Mouse (Mus musculus) adrenal gland (tissue): ENCODE results near the gene Oser1.
"Not testable (repeated sequence)": the region's sequence is repeated elsewhere in the genome, so short reads cannot be mapped to it uniquely, and the experiment has no call there.

Experiments used
- intact Hi-C: fragments of 180-260 bp; cut with DNase I; formaldehyde crosslinking; loops from one replicate; pipeline ENCODE4 v1.15.1; 2025
- long read RNA-seq, 2 experiments: library from polyadenylated mRNA; unstranded; transcript quantifications; one replicate each; pipeline ENCODE4 v2.0.0; 2020; ENCODE audit warnings: borderline replicate concordance in 1 of 2; ENCODE audit not compliant: insufficient replicate concordance in 1 of 2

Gene Oser1
- long read RNA-seq, experiment 1, transcript Oser1-201 (4 exons, 1,620 nt), result major isoform, 55 of 59 reads
- long read RNA-seq, experiment 1, partial matches to known transcripts, result 0 of 59 reads
- long read RNA-seq, experiment 1, other reads (novel, unspliced or antisense), result 2 of 59 reads
- long read RNA-seq, experiment 2, transcript Oser1-201 (4 exons, 1,620 nt), result major isoform, 50 of 50 reads
- long read RNA-seq, experiment 2, partial matches to known transcripts, result 0 of 50 reads
- long read RNA-seq, experiment 2, other reads (novel, unspliced or antisense), result 0 of 50 reads

DNA sequence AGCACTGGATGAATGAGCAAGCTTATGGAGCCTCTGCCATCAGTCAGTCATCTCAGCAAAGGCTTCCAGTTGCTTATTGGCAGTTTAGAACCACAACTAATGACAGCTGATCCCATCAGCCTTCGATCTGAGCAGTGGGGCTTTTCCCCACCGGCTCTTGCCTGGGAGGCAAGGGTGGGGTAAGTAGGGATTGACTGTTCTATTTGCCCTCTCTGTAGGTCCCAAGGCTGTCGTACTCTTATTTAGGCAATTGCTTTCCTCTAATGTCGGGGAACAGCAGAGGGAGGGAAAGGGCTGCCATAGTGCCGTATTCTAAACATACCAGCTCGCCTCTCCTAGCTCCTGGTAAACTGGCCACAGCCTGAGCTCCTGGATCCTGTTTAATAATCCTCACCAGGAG is at the start of gene Oser1:
TSS of gene Oser1 (minus strand) at position 101 of the 400 bp plus-strand sequence.
- intact Hi-C loops, result loop anchor here (5.0 kb wide), 1 partner anchor 43 kb away; no protein-coding TSS in a partner anchor

GRCm38 (mm10) chr2:163472466-163472851 is 48.0 kb upstream of the Oser1 start, which contains the start of gene Fitm2:
Fitm2 (minus strand) TSS chr2:163472629.
- intact Hi-C loops, result no loop called here

GRCm38 (mm10) chr2:163471710-163472465 is 47.4 kb upstream of the Oser1 start:
- intact Hi-C loops, result no loop called here

GRCm38 (mm10) chr2:163471136-163471535 is 46.6 kb upstream of the Oser1 start:
- intact Hi-C loops, result no loop called here

- intact Hi-C loops, result loop anchor here (5.0 kb wide), 1 partner anchor 47 kb away; the partner anchor contains the start of gene Oser1
Observed at GRCm38 (mm10) chr2:163469711-163470110, 45.2 kb upstream of the Oser1 start.

DNA sequence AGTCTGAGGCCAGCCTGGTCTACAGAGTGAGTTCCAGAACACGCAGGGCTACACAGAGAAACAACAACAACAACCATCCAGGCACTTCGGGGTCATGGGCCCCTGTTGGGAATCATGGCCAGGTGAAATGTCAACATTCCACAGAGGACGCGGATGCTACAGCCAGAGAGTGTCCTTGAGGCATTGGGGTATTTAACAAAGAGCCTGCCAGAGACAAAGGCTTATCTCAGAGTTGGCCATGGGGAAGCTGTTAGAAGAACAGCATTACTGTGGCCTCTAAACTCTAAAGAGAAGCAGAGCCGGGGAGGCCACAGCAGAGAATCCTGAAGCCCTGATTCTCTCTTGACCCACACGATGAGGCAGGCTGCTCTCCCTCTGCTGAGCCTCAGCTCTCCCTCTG is 44.4 kb upstream of the Oser1 start:
- intact Hi-C loops, result loop anchor here (5.0 kb wide), 1 partner anchor 47 kb away; the partner anchor contains the start of gene Oser1

- intact Hi-C loops, result loop anchor here (5.0 kb wide), 1 partner anchor 45 kb away; the partner anchor contains the start of gene Oser1
Observed at GRCm38 (mm10) chr2:163467585-163467984, 43.1 kb upstream of the Oser1 start.

GRCm38 (mm10) chr2:163466771-163467170 is 42.3 kb upstream of the Oser1 start:
- intact Hi-C loops, result loop anchor here (5.0 kb wide), 1 partner anchor 44 kb away; the partner anchor contains the start of gene Oser1

DNA sequence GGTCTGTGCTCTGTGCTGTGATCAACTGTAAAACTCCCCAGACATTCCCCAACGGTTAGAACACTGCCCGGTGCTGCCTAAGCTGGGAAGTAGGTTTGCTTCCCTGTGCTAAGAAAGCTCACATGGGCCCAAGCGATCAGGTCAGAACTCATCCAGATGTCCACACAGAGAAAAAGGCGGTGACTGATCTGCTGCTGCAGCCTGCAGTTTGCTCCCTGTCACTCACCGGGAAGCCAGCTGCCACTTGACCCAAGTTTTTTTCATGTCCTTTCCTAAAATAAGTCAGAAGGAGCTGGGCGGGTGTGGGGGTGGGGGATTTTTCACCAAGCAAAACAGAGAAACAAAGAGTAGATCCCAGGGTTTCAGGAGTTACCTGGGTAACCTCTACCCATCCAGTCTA is 40.1 kb upstream of the Oser1 start:
- intact Hi-C loops, result no loop called here

- intact Hi-C loops, result no loop called here
Observed at GRCm38 (mm10) chr2:163463998-163464397, 39.5 kb upstream of the Oser1 start.

GRCm38 (mm10) chr2:163463251-163463769 is 38.8 kb upstream of the Oser1 start:
- intact Hi-C loops, result no loop called here

DNA sequence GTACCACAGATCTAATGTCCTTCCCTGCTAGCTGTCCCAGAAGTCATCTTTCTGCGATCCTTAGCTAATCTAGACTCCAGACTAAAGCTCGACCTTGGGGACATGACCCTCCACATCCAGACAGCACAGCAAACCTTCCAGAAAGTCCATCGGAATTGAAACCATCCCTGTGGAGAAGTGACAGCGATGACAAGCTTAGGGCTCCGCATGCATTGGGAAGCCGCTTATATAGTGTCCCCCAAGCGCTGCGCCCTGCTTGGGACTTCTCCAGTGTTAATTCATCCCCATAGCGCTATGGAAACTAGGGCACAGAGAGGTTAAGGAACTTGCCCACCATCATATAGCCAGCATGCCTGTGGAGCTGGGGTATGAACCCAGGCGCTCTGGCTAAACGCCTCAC is 38.3 kb upstream of the Oser1 start:
- intact Hi-C loops, result no loop called here

DNA sequence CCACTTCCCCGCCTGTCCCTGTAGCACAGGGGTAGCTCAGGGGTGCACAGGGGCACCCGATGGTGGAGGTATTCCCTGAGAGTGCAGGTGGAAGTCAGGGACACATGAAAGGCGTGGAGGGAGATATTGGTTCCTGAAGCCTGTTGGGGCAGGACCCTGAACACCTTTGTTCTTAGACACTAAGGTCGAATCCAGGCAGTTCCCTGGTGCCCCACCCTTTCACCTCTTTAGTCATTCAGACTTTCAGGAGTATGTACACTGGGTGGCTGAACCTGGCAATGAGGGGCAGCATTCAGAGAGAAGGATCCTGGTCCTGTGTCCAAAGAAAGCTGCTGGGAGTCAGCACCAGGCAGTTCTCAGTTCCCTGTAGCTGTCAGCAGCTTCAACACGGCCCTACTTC is 37.9 kb upstream of the Oser1 start:
- intact Hi-C loops, result no loop called here

GRCm38 (mm10) chr2:163461307-163461706 is 36.8 kb upstream of the Oser1 start:
- intact Hi-C loops, result not testable (repeated sequence)

DNA sequence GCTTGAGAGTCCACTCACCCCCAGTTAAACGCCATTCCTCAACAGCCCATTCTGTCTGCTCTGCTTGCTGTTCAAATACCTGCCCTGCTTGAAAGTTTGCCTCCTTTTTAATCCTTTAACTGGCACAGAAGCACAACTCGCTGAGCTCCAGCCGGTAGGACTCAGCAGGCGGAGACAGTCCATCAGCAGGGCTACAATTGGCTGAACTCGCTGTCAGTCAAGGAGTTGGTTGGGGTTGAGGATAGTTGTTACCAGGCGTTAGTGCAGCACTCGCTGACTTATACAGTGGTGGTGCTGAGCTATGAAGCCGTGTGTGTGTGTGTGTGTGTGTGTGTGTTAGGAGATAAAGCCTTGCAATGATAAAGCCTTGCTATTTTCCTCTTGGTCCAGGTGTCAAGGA is 36.1 kb upstream of the Oser1 start:
- intact Hi-C loops, result no loop called here

GRCm38 (mm10) chr2:163459380-163459779 is 34.9 kb upstream of the Oser1 start:
- intact Hi-C loops, result no loop called here

- intact Hi-C loops, result no loop called here
Observed at GRCm38 (mm10) chr2:163458539-163459265, 34.2 kb upstream of the Oser1 start.

- intact Hi-C loops, result loop anchor here (5.0 kb wide), 1 partner anchor 144 kb away; no protein-coding TSS in a partner anchor
Observed at GRCm38 (mm10) chr2:163453378-163453777, 28.9 kb upstream of the Oser1 start.

DNA sequence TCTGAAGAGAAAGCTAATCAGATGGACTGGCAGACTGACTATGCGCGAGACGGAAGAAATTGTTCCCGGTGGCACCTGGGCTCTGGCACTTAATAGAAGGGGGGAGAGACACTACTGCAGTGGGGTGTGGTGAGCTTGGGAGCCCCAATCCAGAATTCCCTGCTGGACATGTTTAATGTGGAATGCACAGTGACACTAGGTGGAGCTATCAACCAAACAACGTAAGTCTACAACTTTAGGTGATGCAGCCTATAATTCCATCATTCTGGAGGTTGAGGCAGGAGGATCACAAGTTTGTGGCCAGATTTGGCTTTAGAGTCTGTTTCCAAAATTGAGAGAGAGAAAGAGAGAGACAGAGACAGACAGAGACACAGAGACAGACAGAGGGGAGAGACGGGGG is 28.2 kb upstream of the Oser1 start:
- intact Hi-C loops, result loop anchor here (5.0 kb wide), 1 partner anchor 145 kb away; no protein-coding TSS in a partner anchor

DNA sequence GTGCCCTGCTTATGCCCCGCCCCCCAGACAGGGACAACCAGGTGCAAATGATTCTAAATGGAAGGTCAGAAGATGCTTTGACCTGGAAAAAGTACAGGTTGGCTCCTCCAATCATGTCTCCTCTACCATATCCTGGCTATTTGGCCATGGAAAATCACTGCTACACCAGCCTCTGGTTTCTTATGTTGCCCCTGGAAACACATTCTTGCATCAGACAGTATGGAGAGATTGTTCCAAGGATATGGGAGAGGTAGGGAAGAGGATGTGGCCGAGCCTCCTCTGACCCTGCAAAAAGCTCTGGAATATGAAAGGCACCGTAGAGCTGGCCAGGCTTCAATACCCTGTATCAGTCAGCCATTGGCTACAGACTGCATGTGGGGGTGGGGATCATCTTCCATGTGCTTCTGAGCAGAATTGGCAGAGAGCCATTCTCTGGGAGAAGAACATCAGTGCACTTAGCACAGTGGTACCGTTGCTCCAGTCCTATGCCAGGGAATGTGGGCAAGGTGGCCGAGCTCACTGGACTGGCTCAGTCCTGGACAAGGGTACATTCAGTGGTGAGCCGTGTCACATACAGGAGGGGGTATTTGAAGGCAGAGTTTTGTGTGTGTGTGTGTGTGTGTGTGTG is 26.3 kb upstream of the Oser1 start:
- intact Hi-C loops, result loop anchor here (5.0 kb wide), 1 partner anchor 147 kb away; no protein-coding TSS in a partner anchor

- intact Hi-C loops, result no loop called here
Observed at GRCm38 (mm10) chr2:163449276-163449675, 24.8 kb upstream of the Oser1 start.
